Mouse (Mus musculus) ovary, adult 2 months (tissue): Measurements from ENCODE around the gene Jmy. TPM values are rescaled to one million over a fixed set of nuclear protein-coding genes. Genes with fewer than 3 reads are reported as not detected.

ENCODE experiments used
- polyA plus RNA-seq: library from polyadenylated mRNA; depleted of rRNA; stranded (reverse); fragments of >200 nt; gene quantifications from 2 replicates; pipeline ENCODE4 v1.2.3, GENCODE M21; 2012; rRNA removed

Gene Jmy
- polyA plus RNA-seq, result 44.4 and 63.0 TPM in 2 replicates

GRCm38 (mm10) chr13:93499167-93499972 lies at the start of gene Jmy:
Gene Jmy, minus strand, starts transcription at chr13:93499808.

Other genes with a start within 250 kb of the Jmy start
- 6.0 and 10.0 TPM in 2 replicates for gene Homer1, start 200.2 kb downstream of the Jmy start, polyA plus RNA-seq
- 0.95 and 5.4 TPM in 2 replicates for gene Bhmt, start 138.2 kb upstream of the Jmy start, polyA plus RNA-seq
- gene Bhmt2, start 174.5 kb upstream of the Jmy start, polyA plus RNA-seq, result 0.12 TPM in 1 of 2 replicates, not detected in the other
- 0.05 and 0.15 TPM in 2 replicates for gene Dmgdh, start 174.6 kb upstream of the Jmy start, polyA plus RNA-seq